Mouse (Mus musculus): ENCODE data around the gene Hrasls5.
A peak's percentile ranks its signal among the peaks of the same experiment; 100 is the strongest.

The Hrasls5 gene

GRCm38 (mm10) chr19:7611942-7612757 is at the start of gene Hrasls5:
Gene Hrasls5, plus strand, starts transcription at chr19:7612541.
- DNase-seq = peak; percentile 41

- DNase-seq = no peak
Measured at GRCm38 (mm10) chr19:7562601-7563129, 49.7 kb upstream of the Hrasls5 start.

GRCm38 (mm10) chr19:7563676-7564075 is 48.7 kb upstream of the Hrasls5 start:
- DNase-seq = no peak

- no peak for DNase-seq
Measured at GRCm38 (mm10) chr19:7564457-7564856, 47.9 kb upstream of the Hrasls5 start.

- no peak for DNase-seq
Measured at GRCm38 (mm10) chr19:7566826-7567225, 45.5 kb upstream of the Hrasls5 start.

DNA sequence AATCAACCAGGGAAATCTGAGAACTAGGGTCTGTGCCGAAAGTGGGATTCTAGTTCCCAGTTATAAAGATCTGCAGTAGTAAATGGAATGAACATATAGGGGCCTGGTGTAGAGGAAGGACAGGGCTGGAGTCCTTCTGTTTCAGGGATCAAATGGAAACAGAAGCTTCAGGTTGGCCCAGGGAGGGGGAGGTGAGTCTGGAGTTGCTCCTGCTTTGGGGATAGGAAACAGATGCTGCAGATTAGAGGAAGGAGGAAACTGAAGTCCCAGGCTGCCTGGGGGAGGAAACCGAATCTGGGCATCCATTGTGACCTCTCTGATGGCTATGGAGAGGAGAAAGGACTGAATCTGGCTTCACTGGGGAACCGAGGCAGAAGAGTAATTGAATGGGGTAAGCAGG is 44.0 kb upstream of the Hrasls5 start:
- no peak for DNase-seq

DNA sequence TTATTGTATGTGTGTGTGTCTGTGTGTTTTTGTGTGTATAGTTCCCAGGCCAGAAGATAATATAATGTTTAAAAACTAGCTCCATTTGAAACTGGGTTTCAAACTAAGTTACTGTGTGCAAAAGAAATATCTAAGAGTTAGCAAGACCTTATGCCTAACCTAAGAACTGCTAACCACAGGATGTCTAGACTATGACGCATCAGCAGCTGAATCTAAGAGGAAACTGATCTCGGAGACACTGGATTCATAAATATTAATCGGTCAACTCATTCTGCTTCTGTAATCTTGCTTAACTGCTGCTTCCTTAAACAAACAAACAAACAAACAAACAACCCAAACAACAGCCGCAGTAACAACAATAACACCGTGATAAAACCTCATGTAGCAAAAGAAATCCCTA is 42.7 kb upstream of the Hrasls5 start:
- no peak for DNase-seq

- no peak for DNase-seq
Measured at GRCm38 (mm10) chr19:7576180-7576579, 36.2 kb upstream of the Hrasls5 start.

DNA sequence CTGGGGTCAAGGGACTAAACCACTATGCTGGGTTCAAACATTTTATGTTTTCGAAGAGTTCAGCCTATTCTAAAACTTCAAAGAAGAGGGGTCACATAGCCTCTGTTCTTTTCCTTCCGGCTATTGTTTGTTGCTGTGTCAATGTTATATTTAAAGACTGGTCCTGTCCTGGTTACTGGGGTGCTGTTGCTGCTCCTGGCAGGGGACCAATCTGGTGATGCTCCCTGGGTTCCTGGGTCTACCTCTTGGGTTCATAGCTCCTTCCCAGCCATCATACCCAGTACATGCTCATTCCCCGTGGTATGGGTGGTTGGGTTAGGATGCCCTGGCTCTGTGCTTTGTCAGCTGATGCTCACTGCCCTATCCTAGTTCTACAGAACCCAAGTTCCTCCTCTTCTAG is 34.6 kb upstream of the Hrasls5 start:
- DNase-seq = no peak

GRCm38 (mm10) chr19:7581042-7581441 is 31.3 kb upstream of the Hrasls5 start:
- DNase-seq = no peak

GRCm38 (mm10) chr19:7583101-7583500 is 29.2 kb upstream of the Hrasls5 start:
- no peak for DNase-seq

DNA sequence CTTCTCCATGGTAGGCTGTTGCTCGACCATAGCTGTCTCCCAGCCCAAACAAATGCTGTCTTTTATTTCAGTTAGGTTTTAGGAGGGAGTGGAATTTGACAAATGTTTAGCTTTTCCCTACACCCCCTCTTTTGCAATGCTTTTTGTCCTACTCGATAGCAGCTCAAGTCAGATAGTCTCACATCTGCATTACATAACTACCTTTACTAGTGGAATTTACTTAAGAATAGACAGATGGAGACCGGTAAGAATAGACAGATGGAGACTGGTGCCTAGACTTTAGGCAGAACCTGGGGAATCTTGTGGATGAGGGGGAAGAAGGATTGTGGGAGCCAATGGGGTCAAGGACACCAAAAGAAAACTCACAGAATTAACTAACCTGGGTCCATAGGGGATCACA is 28.7 kb upstream of the Hrasls5 start:
- DNase-seq = no peak

DNA sequence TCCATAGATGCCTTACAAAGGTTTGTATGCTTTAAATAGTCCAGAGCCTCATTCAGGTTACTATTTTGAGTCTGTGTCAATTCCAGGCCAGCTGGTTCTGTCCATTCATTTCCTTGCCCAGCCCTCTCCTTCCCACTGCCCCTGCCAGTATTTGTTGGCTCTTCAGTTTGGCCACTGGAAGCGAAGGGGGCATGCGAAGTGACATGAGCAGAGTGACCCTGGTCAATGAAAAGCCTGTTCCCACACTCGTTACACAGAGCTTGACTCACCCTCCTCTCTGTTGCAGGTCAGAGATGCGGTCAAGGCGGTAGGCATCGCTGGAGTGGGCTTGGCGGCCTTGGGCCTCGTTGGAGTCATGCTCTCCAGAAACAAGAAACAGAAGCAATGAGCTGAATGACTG is 27.1 kb upstream of the Hrasls5 start:
- no peak for DNase-seq

- DNase-seq = no peak
Measured at GRCm38 (mm10) chr19:7585764-7586163, 26.6 kb upstream of the Hrasls5 start.

DNA sequence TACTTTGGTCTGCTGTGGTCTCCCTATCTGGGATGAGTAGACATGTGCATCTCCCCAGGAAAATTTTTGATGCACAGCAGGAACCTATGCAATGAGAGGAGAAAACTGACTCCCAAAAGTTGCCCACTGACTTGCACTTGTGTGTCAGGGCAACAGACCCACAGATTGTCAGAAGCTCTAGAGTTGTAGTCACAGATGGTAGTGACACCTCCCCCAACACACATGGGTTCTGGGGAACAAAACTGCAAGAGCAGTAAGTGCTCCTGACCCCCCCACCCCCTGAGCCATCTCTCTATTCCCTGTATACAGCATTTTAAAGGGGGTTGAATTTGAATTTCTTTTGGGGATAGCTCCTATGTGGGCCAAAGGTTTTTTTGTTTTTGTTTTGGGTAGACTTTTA is 21.5 kb upstream of the Hrasls5 start:
- DNase-seq = no peak

DNA sequence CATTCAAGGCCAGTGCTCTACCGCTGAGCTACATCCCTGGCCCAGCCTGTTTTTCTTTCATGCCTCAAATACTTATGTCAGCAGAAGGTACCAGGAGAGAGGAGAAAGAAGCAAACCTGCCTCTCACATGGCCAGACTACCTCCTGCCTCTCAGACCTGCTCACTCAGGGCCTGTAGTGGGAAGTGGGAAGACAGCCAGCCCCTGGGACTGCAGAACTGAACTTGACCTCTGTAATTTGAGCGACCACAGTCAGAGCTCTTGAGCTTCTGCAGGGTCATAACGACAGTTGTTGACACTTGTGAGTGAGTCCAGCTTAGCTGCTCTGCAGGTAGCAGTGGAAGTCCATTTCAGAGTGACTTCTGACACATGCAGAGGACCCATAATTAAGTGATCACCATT is 20.3 kb upstream of the Hrasls5 start:
- DNase-seq = no peak

DNA sequence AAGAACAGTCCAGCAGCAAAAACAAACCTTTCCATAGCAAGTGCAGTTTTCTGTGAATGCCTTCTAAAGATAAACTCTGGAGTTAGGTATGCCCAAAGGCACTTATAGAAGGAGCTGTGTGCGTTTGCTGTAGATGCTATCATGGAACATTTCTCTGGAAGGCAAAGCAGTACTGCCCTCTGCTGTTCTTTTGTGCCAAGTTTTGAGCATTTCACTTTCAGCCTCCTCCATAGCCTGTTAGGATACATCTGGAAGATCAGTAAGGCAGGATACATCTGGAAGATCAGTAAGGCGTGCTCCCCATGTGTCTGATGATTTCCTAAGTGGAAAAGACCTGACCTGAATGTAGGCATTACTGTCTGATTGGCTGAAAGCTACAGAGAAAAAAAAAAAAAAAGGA is 16.8 kb upstream of the Hrasls5 start:
- DNase-seq = peak; percentile 18

- DNase-seq = no peak
Measured at GRCm38 (mm10) chr19:7598481-7598880, 13.9 kb upstream of the Hrasls5 start.

- DNase-seq = no peak
Measured at GRCm38 (mm10) chr19:7601551-7601950, 10.8 kb upstream of the Hrasls5 start.

- DNase-seq = no peak
Measured at GRCm38 (mm10) chr19:7604107-7604506, 8.2 kb upstream of the Hrasls5 start.

DNA sequence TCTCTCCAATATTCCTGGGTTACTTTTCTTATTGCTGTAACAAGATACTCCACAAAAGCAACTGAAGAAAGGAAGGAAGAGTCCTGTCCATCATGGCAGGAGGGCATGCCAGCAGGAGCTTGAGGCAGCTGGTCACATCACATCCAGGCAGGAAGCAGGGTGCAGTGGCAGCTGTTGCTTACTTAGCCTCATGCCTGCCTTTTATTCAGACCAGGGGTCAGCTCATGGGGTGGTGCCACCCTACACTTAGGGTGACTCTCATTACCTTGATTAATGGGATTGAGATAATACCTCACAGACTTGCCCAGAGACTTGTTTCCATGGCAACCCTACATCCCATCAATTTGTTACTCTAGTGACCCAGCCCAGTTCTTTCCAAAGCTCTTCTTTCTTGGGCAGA is 7.3 kb upstream of the Hrasls5 start:
- DNase-seq = no peak

- DNase-seq = no peak
Measured at GRCm38 (mm10) chr19:7605930-7606783, 6.2 kb upstream of the Hrasls5 start.

GRCm38 (mm10) chr19:7606801-7607689 is 5.3 kb upstream of the Hrasls5 start, which contains the start of gene Lgals12:
Gene Lgals12, minus strand, starts transcription at chr19:7607193.
- no peak for DNase-seq
